Mouse (Mus musculus) lung, postnatal 0 days (tissue): ENCODE measurements at regions not wholly inside any gene's neighbourhood (a gene's known extent, or its start where the extent isn't known, plus 50 kb on each side); places are given as distances from the start of the nearest gene placed in this dataset.

ENCODE experiments used
- ATAC-seq: fragments of 200-750 bp; cut with Nextera tagmentation; 2 replicates; pipeline ENCODE4 v1.8.0; 2017; ENCODE audit warnings: moderate library complexity
- DNase-seq: peaks from one replicate; pipeline ENCODE4 v3.0.0-alpha.2; 2016; ENCODE audit warnings: low spot score
- H3K27ac ChIP-seq: fragments of 300-500 bp; sonication (generic); 2 replicates; pipeline ENCODE4 v1.5.1; 2014; ENCODE audit warnings: antibody characterized with exemption, mild to moderate bottlenecking, low read length, mixed read lengths
- H3K27me3 ChIP-seq: fragments of 300-500 bp; sonication (generic); replicated peaks from 2 replicates; pipeline ENCODE4 v1.6.1; 2014; ENCODE audit warnings: low read length, mixed read lengths; ENCODE audit not compliant: insufficient read depth
- H3K36me3 ChIP-seq: fragments of 300-500 bp; sonication (generic); 2 replicates; pipeline ENCODE4 v1.6.1; 2014; ENCODE audit warnings: low read length, mixed read lengths; ENCODE audit not compliant: insufficient read depth
- H3K4me1 ChIP-seq: fragments of 300-500 bp; sonication (generic); 2 replicates; pipeline ENCODE4 v1.6.1; 2014; ENCODE audit warnings: antibody characterized with exemption, low read depth, low read length, mixed read lengths; ENCODE audit not compliant: insufficient read depth
- H3K4me2 ChIP-seq: fragments of 300-500 bp; sonication (generic); replicated peaks from 2 replicates; pipeline ENCODE4 v1.6.1; 2014; ENCODE audit warnings: low read depth, mild to moderate bottlenecking, low read length, moderate library complexity, mixed read lengths
- H3K4me3 ChIP-seq: fragments of 300-500 bp; sonication (generic); 2 replicates; pipeline ENCODE4 v1.5.1; 2014; ENCODE audit warnings: low read depth, low read length
- H3K9ac ChIP-seq: fragments of 300-500 bp; sonication (generic); replicated peaks from 2 replicates; pipeline ENCODE4 v1.6.1; 2014; ENCODE audit warnings: low read depth, mild to moderate bottlenecking
- H3K9me3 ChIP-seq: fragments of 300-500 bp; sonication (generic); 2 replicates; pipeline ENCODE4 v1.6.1; 2016; ENCODE audit warnings: low read length, mixed read lengths
- CTCF ChIP-seq: IDR thresholded peaks from 2 replicates; pipeline ENCODE4 v1.5.1; 2016; ENCODE audit warnings: antibody characterized with exemption, mild to moderate bottlenecking
- EP300 ChIP-seq: IDR thresholded peaks from 2 replicates; pipeline ENCODE4 v1.6.1; 2016; ENCODE audit warnings: antibody characterized with exemption, mild to moderate bottlenecking, control low read depth
- WGBS: fragments of 180-500 bp; shearing (Covaris S2); extraction: QIAGEN DNeasy Blood & Tissue Kit; methylation state at CpG from one replicate; pipeline ENCODE4 v1.1.7; 2014; 5-methylcytosine and 5-hydroxymethylcytosine counted together

DNA sequence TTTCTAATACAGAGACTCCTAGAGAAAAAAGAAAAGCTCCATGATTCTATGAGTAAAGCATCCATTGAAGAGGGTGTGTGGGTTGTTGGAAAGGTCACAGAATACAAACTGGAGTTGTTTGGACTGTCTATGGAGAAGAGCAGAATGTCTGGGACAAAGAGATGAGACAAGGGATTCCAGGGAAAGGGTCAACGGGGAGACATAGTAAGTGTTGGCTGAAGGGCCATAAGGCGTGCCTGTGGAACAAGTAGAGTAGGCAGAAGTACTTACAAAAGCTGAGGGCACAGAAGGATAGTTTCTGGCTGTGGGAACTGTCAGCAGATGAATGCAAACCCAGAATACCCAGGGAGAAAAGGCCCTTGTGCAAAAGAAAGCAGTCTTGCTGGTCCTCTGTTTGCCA lies 134.0 kb upstream of the Col8a1 start:
- no peak for ATAC-seq
- H3K9me3 ChIP-seq = no peaks in the 10 kb centered on the region
- no peaks in the 10 kb centered on the region for H3K27me3 ChIP-seq
- no peak overlapping the region for H3K9ac ChIP-seq
- no peaks in the 10 kb centered on the region for H3K4me1 ChIP-seq
- H3K27ac ChIP-seq = no peak overlapping the region
- no peak for TF ChIP-seq EP300
- TF ChIP-seq CTCF = no peak
- no peak overlapping the region for H3K4me3 ChIP-seq
- DNase-seq = no peak
- H3K36me3 ChIP-seq = no peaks in the 10 kb centered on the region
- 50% methylated on average over 2 of the region's 2 CpGs for WGBS
- H3K4me2 ChIP-seq = no peak overlapping the region

- no peak for TF ChIP-seq EP300
- no peak for TF ChIP-seq CTCF
- Histone ChIP-seq H3K4me2 (no peak overlapping the region), H3K4me3 (no peak overlapping the region), H3K4me1 (no peaks in the 10 kb centered on the region), H3K27me3 (no peaks in the 10 kb centered on the region), H3K9me3 (no peaks in the 10 kb centered on the region), H3K36me3 (no peaks in the 10 kb centered on the region), H3K27ac (no peak overlapping the region), H3K9ac (no peak overlapping the region)
- DNase-seq = no peak
- no peak for ATAC-seq
- WGBS = 80% methylated on average over 5 of the region's 5 CpGs
Measured at GRCm38 (mm10) chr16:57890135-57890534, 135.6 kb upstream of the Col8a1 start.

GRCm38 (mm10) chr16:57893111-57893510 lies 138.6 kb upstream of the Col8a1 start:
- Histone ChIP-seq H3K4me3 (no peak overlapping the region), H3K4me1 (no peaks in the 10 kb centered on the region), H3K36me3 (no peaks in the 10 kb centered on the region), H3K9me3 (no peaks in the 10 kb centered on the region), H3K27me3 (no peaks in the 10 kb centered on the region), H3K27ac (no peak overlapping the region), H3K4me2 (no peak overlapping the region), H3K9ac (no peak overlapping the region)
- TF ChIP-seq CTCF = no peak
- TF ChIP-seq EP300 = no peak
- no peak for DNase-seq
- ATAC-seq = no peak
- WGBS = 67% methylated on average over 2 of the region's 2 CpGs

GRCm38 (mm10) chr16:57893698-57894352 lies 139.3 kb upstream of the Col8a1 start:
- 80% methylated on average over 5 of the region's 5 CpGs for WGBS
- Histone ChIP-seq H3K4me2 (no peak overlapping the region), H3K9ac (no peak overlapping the region), H3K9me3 (no peaks in the 10 kb centered on the region), H3K4me1 (no peaks in the 10 kb centered on the region), H3K4me3 (no peak overlapping the region), H3K27ac (no peak overlapping the region), H3K36me3 (no peaks in the 10 kb centered on the region), H3K27me3 (no peaks in the 10 kb centered on the region)
- no peak for DNase-seq
- ATAC-seq = no peak
- TF ChIP-seq EP300 (no peak), CTCF (no peak)

GRCm38 (mm10) chr16:57901006-57901405 lies 146.5 kb upstream of the Col8a1 start:
- Histone ChIP-seq H3K27ac (no peak overlapping the region), H3K9me3 (no peaks in the 10 kb centered on the region), H3K27me3 (no peaks in the 10 kb centered on the region), H3K4me3 (no peak overlapping the region), H3K9ac (no peak overlapping the region), H3K4me2 (no peak overlapping the region), H3K4me1 (no peaks in the 10 kb centered on the region), H3K36me3 (no peaks in the 10 kb centered on the region)
- no peak for TF ChIP-seq CTCF
- TF ChIP-seq EP300 = no peak
- DNase-seq (no peak), ATAC-seq (no peak)
- 68% methylated on average over 4 of the region's 4 CpGs for WGBS

- WGBS = 64% methylated on average over 3 of the region's 3 CpGs
- no peak for DNase-seq
- H3K9me3 ChIP-seq = no peaks in the 10 kb centered on the region
- no peak overlapping the region for H3K4me3 ChIP-seq
- H3K4me1 ChIP-seq = no peaks in the 10 kb centered on the region
- H3K36me3 ChIP-seq = no peaks in the 10 kb centered on the region
- TF ChIP-seq EP300 (no peak), CTCF (no peak)
- H3K27me3 ChIP-seq = no peaks in the 10 kb centered on the region
- no peak overlapping the region for H3K4me2 ChIP-seq
- ATAC-seq = no peak
- no peak overlapping the region for H3K27ac ChIP-seq
- no peak overlapping the region for H3K9ac ChIP-seq
Measured at GRCm38 (mm10) chr16:57902498-57902897, 148.0 kb upstream of the Col8a1 start.

DNA sequence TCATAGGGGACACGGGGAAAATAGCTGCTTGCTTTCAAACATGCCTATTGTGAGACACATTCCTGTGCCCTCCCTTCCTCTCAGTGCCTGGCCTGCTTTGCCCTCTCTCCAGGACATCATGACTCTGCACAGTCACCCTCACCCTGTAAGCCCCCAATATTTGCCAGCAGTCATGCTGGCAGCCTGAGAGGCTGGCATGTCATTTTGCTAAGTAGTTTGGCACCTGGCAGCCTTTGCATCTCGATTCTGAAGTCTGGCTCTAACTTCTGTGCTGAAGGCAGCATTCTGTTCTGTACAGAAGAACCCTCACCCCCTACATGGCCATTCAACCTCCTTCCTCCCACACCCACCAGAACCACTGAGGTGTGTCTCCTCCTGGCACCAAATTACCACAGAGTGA lies 157.5 kb upstream of the Col8a1 start:
- H3K36me3 ChIP-seq = no peaks in the 10 kb centered on the region
- H3K9ac ChIP-seq = no peak overlapping the region
- no peak for TF ChIP-seq CTCF
- no peak overlapping the region for H3K27ac ChIP-seq
- H3K9me3 ChIP-seq = no peaks in the 10 kb centered on the region
- no peaks in the 10 kb centered on the region for H3K4me1 ChIP-seq
- DNase-seq (no peak), ATAC-seq (no peak)
- H3K27me3 ChIP-seq = no peaks in the 10 kb centered on the region
- H3K4me3 ChIP-seq = no peak overlapping the region
- no peak overlapping the region for H3K4me2 ChIP-seq
- WGBS = 52% methylated on average over 2 of the region's 2 CpGs
